Mouse (Mus musculus) neural tube, embryonic 11.5 days (tissue): Measurements from ENCODE around the gene Rxfp2. TPM values are rescaled to one million over a fixed set of nuclear protein-coding genes. Genes with fewer than 3 reads are reported as not detected.

Experiments
- ATAC-seq: fragments of 200-750 bp; cut with Nextera tagmentation; 2 replicates; pipeline ENCODE4 v1.8.0; 2017; ENCODE audit warnings: moderate number of reproducible peaks, mild to moderate bottlenecking, moderate TSS enrichment, moderate library complexity; ENCODE audit not compliant: insufficient read depth, low FRiP score, low TSS enrichment
- DNase-seq: peaks from one replicate; pipeline ENCODE4 v3.0.0-alpha.2; 2015; ENCODE audit warnings: low spot score
- H3K27ac ChIP-seq: fragments of 300-500 bp; sonication (generic); 2 replicates; pipeline ENCODE4 v1.5.1; 2014; ENCODE audit warnings: low read depth, mild to moderate bottlenecking, low read length
- H3K27me3 ChIP-seq: fragments of 300-500 bp; sonication (generic); 2 replicates; pipeline ENCODE4 v1.6.1; 2014; ENCODE audit warnings: mild to moderate bottlenecking, low read length, mixed read lengths; ENCODE audit not compliant: control insufficient read depth, insufficient read depth
- H3K36me3 ChIP-seq: fragments of 300-500 bp; sonication (generic); 2 replicates; pipeline ENCODE4 v1.6.1; 2014; ENCODE audit warnings: mild to moderate bottlenecking, low read length, moderate library complexity, mixed read lengths; ENCODE audit not compliant: control insufficient read depth, insufficient read depth
- H3K4me1 ChIP-seq: fragments of 300-500 bp; sonication (generic); 2 replicates; pipeline ENCODE4 v1.6.1; 2014; ENCODE audit warnings: low read length, mixed read lengths; ENCODE audit not compliant: control insufficient read depth, insufficient read depth
- H3K4me2 ChIP-seq: fragments of 300-500 bp; sonication (generic); 2 replicates; pipeline ENCODE4 v1.6.1; 2014; ENCODE audit warnings: low read depth, mild to moderate bottlenecking, moderate library complexity
- H3K4me3 ChIP-seq: fragments of 300-500 bp; sonication (generic); 2 replicates; pipeline ENCODE4 v1.5.1; 2014; ENCODE audit warnings: low read depth, low read length
- H3K9ac ChIP-seq: fragments of 300-500 bp; sonication (generic); 2 replicates; pipeline ENCODE4 v1.6.1; 2014; ENCODE audit warnings: mild to moderate bottlenecking, low read length
- H3K9me3 ChIP-seq: fragments of 300-500 bp; sonication (generic); 2 replicates; pipeline ENCODE4 v1.6.1; 2016; ENCODE audit warnings: low read length; ENCODE audit not compliant: control insufficient read depth
- WGBS: fragments of 180-500 bp; shearing (Covaris S2); extraction: QIAGEN DNeasy Blood & Tissue Kit; methylation state at CpG from one replicate; pipeline ENCODE4 v1.1.7; 2014; 5-methylcytosine and 5-hydroxymethylcytosine counted together
- polyA plus RNA-seq: library from polyadenylated mRNA; unstranded; fragments of >200 nt; fragmentation: Nextera tagmentation; extraction: Ambion mirVana; gene quantifications from 2 replicates; pipeline ENCODE4 v1.2.1, GENCODE M21; 2014

The Rxfp2 gene
- polyA plus RNA-seq, 1 experiment from 2014 or later, result 1.2 TPM

GRCm38 (mm10) chr5:150016861-150017260, 1.6 kb upstream of the Rxfp2 start:
- H3K36me3 ChIP-seq, result no peaks in the 10 kb centered on the region
- H3K27me3 ChIP-seq, result no peaks in the 10 kb centered on the region
- WGBS, result 21% methylated on average over 10 of the region's 10 CpGs
- no peaks in the 10 kb centered on the region for H3K9me3 ChIP-seq
- H3K27ac ChIP-seq, result no peak overlapping the region
- no peak overlapping the region for H3K4me2 ChIP-seq
- peak; percentile 38 for DNase-seq
- ATAC-seq, result no peak
- H3K9ac ChIP-seq, result no peak overlapping the region
- peaks cover 4% of the 10 kb centered on the region; the same call in 1 of the 2 replicates for H3K4me1 ChIP-seq
- no peak overlapping the region for H3K4me3 ChIP-seq

GRCm38 (mm10) chr5:150017672-150018071, 803 bp upstream of the Rxfp2 start:
- 59% methylated on average over 9 of the region's 9 CpGs for WGBS
- Histone ChIP-seq H3K27ac (no peak overlapping the region), H3K4me3 (no peak overlapping the region), H3K4me1 (peaks cover 4% of the 10 kb centered on the region; the same call in 1 of the 2 replicates), H3K27me3 (no peaks in the 10 kb centered on the region), H3K9ac (no peak overlapping the region), H3K36me3 (no peaks in the 10 kb centered on the region), H3K9me3 (no peaks in the 10 kb centered on the region), H3K4me2 (no peak overlapping the region)
- DNase-seq (peak; percentile 50), ATAC-seq (no peak)

GRCm38 (mm10) chr5:150020851-150021250, 2.4 kb downstream of the Rxfp2 start:
- Histone ChIP-seq H3K27ac (no peak overlapping the region), H3K4me2 (no peak overlapping the region), H3K27me3 (no peaks in the 10 kb centered on the region), H3K9ac (no peak overlapping the region), H3K4me3 (no peak overlapping the region), H3K36me3 (no peaks in the 10 kb centered on the region), H3K4me1 (peaks cover 4% of the 10 kb centered on the region; the same call in 1 of the 2 replicates), H3K9me3 (no peaks in the 10 kb centered on the region)
- DNase-seq (peak; percentile 87), ATAC-seq (peak; percentile 74; the same call in 1 of the 2 replicates)
- WGBS, result 6% methylated on average over 6 of the region's 6 CpGs

GRCm38 (mm10) chr5:150021805-150022204, 3.3 kb downstream of the Rxfp2 start:
- no peak overlapping the region for H3K4me2 ChIP-seq
- H3K4me3 ChIP-seq, result no peak overlapping the region

GRCm38 (mm10) chr5:150022556-150022955, 4.1 kb downstream of the Rxfp2 start:
- no peaks in the 10 kb centered on the region for H3K4me1 ChIP-seq
- WGBS, result 86% methylated on average over 18 of the region's 18 CpGs
- no peak for DNase-seq
- H3K27me3 ChIP-seq, result no peaks in the 10 kb centered on the region
- H3K9me3 ChIP-seq, result no peaks in the 10 kb centered on the region
- no peak overlapping the region for H3K4me3 ChIP-seq
- no peak overlapping the region for H3K4me2 ChIP-seq
- no peaks in the 10 kb centered on the region for H3K36me3 ChIP-seq
- no peak overlapping the region for H3K27ac ChIP-seq
- no peak for ATAC-seq
- no peak overlapping the region for H3K9ac ChIP-seq

More at GRCm38 (mm10) chr5:150021805-150022204, 3.3 kb downstream of the Rxfp2 start:
- no peaks in the 10 kb centered on the region for H3K27me3 ChIP-seq
- H3K9me3 ChIP-seq, result no peaks in the 10 kb centered on the region
- peaks cover 2% of the 10 kb centered on the region; the same call in 1 of the 2 replicates for H3K4me1 ChIP-seq
- H3K9ac ChIP-seq, result no peak overlapping the region
- H3K27ac ChIP-seq, result no peak overlapping the region
- ATAC-seq (no peak), DNase-seq (no peak)
- WGBS, result 62% methylated on average over 4 of the region's 4 CpGs
- no peaks in the 10 kb centered on the region for H3K36me3 ChIP-seq

GRCm38 (mm10) chr5:150023476-150023875, 5.0 kb downstream of the Rxfp2 start:
- Histone ChIP-seq H3K36me3 (no peaks in the 10 kb centered on the region), H3K9me3 (no peaks in the 10 kb centered on the region), H3K27ac (no peak overlapping the region), H3K4me1 (no peaks in the 10 kb centered on the region), H3K4me2 (no peak overlapping the region), H3K9ac (no peak overlapping the region), H3K27me3 (no peaks in the 10 kb centered on the region), H3K4me3 (no peak overlapping the region)
- WGBS, result 92% methylated on average over 6 of the region's 6 CpGs
- no peak for DNase-seq
- no peak for ATAC-seq

GRCm38 (mm10) chr5:150024188-150024587, 5.7 kb downstream of the Rxfp2 start:
- WGBS, result 81% methylated on average over 2 of the region's 2 CpGs
- ATAC-seq, result no peak

GRCm38 (mm10) chr5:150024901-150025300, 6.4 kb downstream of the Rxfp2 start:
- Histone ChIP-seq H3K4me2 (no peak overlapping the region), H3K4me1 (no peaks in the 10 kb centered on the region), H3K4me3 (no peak overlapping the region), H3K27ac (no peak overlapping the region), H3K9ac (no peak overlapping the region), H3K36me3 (no peaks in the 10 kb centered on the region), H3K9me3 (no peaks in the 10 kb centered on the region), H3K27me3 (no peaks in the 10 kb centered on the region)
- no peak for ATAC-seq
- WGBS, result 93% methylated on average over 14 of the region's 14 CpGs
- DNase-seq, result no peak

More at GRCm38 (mm10) chr5:150024188-150024587, 5.7 kb downstream of the Rxfp2 start:
- Histone ChIP-seq H3K36me3 (no peaks in the 10 kb centered on the region), H3K9ac (no peak overlapping the region), H3K27me3 (no peaks in the 10 kb centered on the region), H3K9me3 (no peaks in the 10 kb centered on the region), H3K4me2 (no peak overlapping the region), H3K27ac (no peak overlapping the region), H3K4me1 (no peaks in the 10 kb centered on the region), H3K4me3 (no peak overlapping the region)
- no peak for DNase-seq

GRCm38 (mm10) chr5:150025326-150025725, 6.9 kb downstream of the Rxfp2 start:
- no peak overlapping the region for H3K9ac ChIP-seq
- WGBS, result 94% methylated on average over 15 of the region's 15 CpGs
- no peak for ATAC-seq
- no peak overlapping the region for H3K4me3 ChIP-seq
- no peaks in the 10 kb centered on the region for H3K36me3 ChIP-seq
- DNase-seq, result no peak
- H3K4me2 ChIP-seq, result no peak overlapping the region
- no peak overlapping the region for H3K27ac ChIP-seq
- no peaks in the 10 kb centered on the region for H3K27me3 ChIP-seq
- no peaks in the 10 kb centered on the region for H3K4me1 ChIP-seq
- no peaks in the 10 kb centered on the region for H3K9me3 ChIP-seq
